Mouse (Mus musculus) heart, embryonic 10.5 days (tissue): ENCODE data around the gene Ell. TPM values are rescaled to one million over a fixed set of nuclear protein-coding genes. Genes with fewer than 3 reads are reported as not detected.
A peak's percentile ranks its signal among the peaks of the same experiment; 100 is the strongest.

Experiments
- DNase-seq: peaks from one replicate; pipeline ENCODE4 v3.0.0-alpha.2; 2017; ENCODE audit warnings: low spot score
- H3K27ac ChIP-seq: fragments of 300-500 bp; sonication (generic); 2 replicates; pipeline ENCODE4 v1.5.1; 2016; ENCODE audit warnings: mild to moderate bottlenecking
- H3K27me3 ChIP-seq: fragments of 300-500 bp; sonication (generic); 2 replicates; pipeline ENCODE4 v1.6.1; 2016; ENCODE audit warnings: mild to moderate bottlenecking; ENCODE audit not compliant: poor library complexity, insufficient read depth, severe bottlenecking
- H3K36me3 ChIP-seq: fragments of 300-500 bp; sonication (generic); 2 replicates; pipeline ENCODE4 v1.6.1; 2016; ENCODE audit warnings: mild to moderate bottlenecking, moderate library complexity
- H3K4me1 ChIP-seq: fragments of 300-500 bp; sonication (generic); 2 replicates; pipeline ENCODE4 v1.6.1; 2016; ENCODE audit warnings: mild to moderate bottlenecking
- H3K4me3 ChIP-seq: fragments of 300-500 bp; sonication (generic); 2 replicates; pipeline ENCODE4 v1.5.1; 2016; ENCODE audit warnings: mild to moderate bottlenecking, moderate library complexity
- H3K9me3 ChIP-seq: fragments of 300-500 bp; sonication (generic); 2 replicates; pipeline ENCODE4 v1.6.1; 2016; ENCODE audit warnings: mild to moderate bottlenecking, moderate library complexity
- WGBS: fragments of 180-500 bp; shearing (Covaris S2); methylation state at CpG from one replicate; pipeline ENCODE4 v1.1.7; 2016; 5-methylcytosine and 5-hydroxymethylcytosine counted together
- polyA plus RNA-seq: library from polyadenylated mRNA; unstranded; fragments of >200 nt; fragmentation: Nextera tagmentation; extraction: Ambion mirVana; gene quantifications from 2 replicates; pipeline ENCODE4 v1.2.1, GENCODE M21; 2016

Gene Ell
- polyA plus RNA-seq, 1 experiment from 2014 or later = 18.5 TPM

DNA sequence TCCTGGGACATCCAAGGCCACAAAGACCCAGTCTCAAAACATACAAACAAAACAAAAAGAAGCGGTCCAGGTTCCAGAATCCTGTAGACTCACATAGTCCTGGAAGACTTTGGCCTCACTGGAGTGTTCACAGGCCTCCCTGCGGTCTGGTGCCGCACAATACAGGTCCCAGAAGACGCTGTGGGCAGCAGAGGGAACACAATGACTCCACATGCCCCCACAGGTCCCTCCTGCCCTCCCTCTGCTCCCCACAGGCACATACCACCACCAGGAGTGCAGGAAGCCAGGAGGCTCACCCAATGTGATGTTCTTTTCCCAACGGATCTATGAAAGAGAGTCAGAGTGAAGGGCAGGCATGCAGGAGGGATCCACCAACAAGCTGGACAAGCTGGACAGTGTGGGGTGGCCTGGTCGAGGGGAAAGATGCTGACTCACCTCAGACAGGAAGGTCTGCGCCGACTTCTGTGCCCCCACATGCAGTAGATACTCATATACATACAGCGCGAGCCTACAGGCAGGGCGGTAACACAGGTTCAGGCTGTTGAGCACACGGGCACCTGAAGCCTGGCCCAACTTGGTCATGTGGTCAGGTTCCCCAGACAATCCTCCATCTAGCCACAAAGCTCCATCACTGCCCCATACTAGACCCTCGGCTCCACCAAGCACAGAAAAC, 63.0 kb downstream of the Ell start:
- H3K27ac ChIP-seq = peak overlapping the region; percentile 3; the same call in 1 of the 2 replicates
- peaks cover 58% of the 10 kb centered on the region for H3K4me1 ChIP-seq
- 89% methylated on average over 13 of the region's 13 CpGs for WGBS

DNA sequence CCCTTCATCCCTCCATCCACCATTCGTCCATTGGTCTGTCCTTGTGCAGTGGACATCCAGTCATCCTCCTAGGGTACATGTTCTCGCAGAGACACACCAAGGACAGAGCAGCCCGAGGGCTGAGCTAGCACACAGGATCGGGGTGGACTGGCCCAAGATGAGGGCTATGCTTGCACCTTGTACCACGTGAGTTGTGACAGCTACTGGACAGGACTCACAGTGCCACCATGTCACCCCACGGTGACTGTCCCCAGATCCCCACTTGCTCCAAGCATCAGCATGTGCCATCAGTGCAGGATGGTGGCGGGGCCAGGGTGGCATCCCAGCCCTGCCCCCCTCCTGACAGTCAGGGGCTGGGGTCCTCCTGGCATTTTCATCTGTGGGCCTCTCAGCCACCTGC, 65.3 kb downstream of the Ell start:
- Histone ChIP-seq H3K4me3 (no peak overlapping the region), H3K4me1 (peaks cover 58% of the 10 kb centered on the region), H3K27me3 (peaks cover 4% of the 10 kb centered on the region; the same call in 1 of the 2 replicates), H3K27ac (no peak overlapping the region), H3K36me3 (peaks cover 19% of the 10 kb centered on the region), H3K9me3 (no peaks in the 10 kb centered on the region)
- DNase-seq = no peak
- 87% methylated on average over 7 of the region's 7 CpGs for WGBS

More for the DNA sequence above, 63.0 kb downstream of the Ell start:
- H3K9me3 ChIP-seq = no peaks in the 10 kb centered on the region
- peaks cover 22% of the 10 kb centered on the region for H3K36me3 ChIP-seq
- H3K27me3 ChIP-seq = peaks cover 11% of the 10 kb centered on the region; the same call in 1 of the 2 replicates
- no peak for DNase-seq
- no peak overlapping the region for H3K4me3 ChIP-seq

DNA sequence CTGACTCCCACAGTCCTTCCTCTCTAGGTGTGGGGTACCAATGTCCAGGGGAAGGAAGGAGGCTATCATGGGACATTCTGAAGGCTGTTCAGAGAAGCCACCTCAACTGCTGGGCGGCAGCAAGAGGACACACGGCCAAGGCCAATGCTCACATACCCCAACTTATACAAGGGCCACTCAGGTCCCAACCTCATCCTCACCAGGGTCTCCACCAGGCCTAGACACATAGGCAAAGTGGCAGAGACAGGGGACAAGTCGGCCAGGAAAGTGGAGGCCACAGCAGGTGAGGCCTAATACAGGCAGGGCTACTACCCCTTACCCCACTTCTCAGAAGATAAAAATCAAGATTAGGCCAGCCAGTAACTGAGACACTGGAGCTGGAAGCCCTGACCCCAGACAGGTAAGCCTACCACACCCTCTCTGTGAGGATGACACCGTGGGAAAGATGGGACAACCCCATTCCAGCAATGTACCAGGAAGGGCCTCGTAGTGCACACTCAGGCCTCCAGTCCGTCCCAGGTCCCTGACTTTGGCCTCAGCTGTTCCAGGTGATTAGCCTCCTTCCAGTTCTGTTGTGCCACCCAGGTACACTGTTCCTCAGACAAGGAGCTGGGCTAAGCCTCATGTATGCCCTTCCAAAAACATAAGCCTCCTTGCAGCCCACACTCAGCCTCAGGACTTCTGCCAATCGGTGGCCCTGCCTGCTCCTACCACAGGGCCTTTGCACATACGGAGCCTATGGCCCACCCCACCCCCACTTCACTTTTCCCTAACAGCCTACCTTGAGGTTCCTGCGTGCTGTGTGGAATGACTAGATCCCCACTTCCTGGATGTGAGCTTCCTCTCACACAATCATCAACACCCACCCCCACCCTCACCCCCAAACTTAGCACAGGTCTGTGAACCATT, 66.9 kb downstream of the Ell start:
- Histone ChIP-seq H3K4me3 (peak overlapping the region; percentile 83; the same call in 1 of the 2 replicates), H3K9me3 (no peaks in the 10 kb centered on the region), H3K36me3 (peaks cover 19% of the 10 kb centered on the region), H3K27ac (no peak overlapping the region), H3K4me1 (peaks cover 56% of the 10 kb centered on the region), H3K27me3 (peaks cover 4% of the 10 kb centered on the region; the same call in 1 of the 2 replicates)
- WGBS = 83% methylated on average over 9 of the region's 9 CpGs
- DNase-seq = no peak

DNA sequence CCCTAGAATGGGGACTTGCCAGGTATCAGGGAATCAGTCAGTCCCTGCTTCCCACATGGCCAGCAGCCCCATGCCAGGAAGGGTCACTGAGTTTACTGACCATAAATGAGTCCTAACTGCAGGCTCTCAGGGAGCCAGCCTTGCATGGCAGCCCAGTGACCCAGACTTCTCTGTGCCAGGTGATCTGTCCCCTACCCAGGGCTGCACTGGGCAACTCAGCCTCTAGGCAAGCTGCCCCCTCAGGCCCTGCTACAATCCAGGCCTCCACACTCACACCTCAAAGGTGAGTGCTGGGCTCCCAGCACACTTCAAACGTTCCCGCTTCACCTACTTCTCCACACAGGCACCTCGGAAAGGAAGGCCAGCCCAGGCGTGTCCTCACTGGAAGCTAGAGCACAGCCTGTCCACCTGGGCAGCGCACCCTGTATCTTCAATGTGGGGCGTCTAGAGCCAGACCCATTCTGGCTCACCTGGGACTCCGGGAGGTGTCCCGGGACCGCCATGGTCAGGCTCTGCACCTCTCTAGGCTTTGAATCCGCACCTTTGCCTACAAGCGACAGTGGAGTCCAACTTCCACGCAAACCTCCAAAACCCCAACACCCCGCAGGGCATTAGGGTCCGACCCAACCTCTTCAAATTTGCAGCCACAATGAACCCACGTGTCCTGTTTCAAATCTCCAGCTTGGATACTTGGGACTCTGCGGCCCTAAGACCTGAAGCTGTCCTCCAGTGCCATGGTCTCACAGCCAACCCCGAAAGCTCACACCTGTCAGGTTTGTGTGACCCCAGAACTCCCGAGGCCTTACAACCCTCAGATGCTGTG, 67.7 kb downstream of the Ell start:
- peak overlapping the region; percentile 83 for H3K4me3 ChIP-seq
- peaks cover 58% of the 10 kb centered on the region for H3K4me1 ChIP-seq
- 63% methylated on average over 18 of the region's 18 CpGs for WGBS
- H3K36me3 ChIP-seq = peaks cover 16% of the 10 kb centered on the region
- DNase-seq = no peak
- H3K27me3 ChIP-seq = peaks cover 4% of the 10 kb centered on the region; the same call in 1 of the 2 replicates
- peak overlapping the region; percentile 97 for H3K27ac ChIP-seq
- H3K9me3 ChIP-seq = no peaks in the 10 kb centered on the region

DNA sequence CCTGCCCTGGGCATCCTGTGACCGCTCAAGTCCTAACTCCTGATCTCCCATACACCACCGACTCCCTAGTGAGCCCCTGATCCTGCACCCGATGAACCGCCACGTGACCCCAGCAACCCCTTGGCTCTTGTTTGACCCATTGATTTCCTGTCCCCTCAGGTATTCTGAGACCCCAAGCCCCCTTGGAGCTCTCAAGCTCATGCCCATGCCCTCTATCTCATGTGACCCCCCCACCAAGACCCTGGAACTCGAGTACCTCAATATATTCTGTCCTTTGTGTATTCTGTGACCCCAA, 68.3 kb downstream of the Ell start:
- peak overlapping the region; percentile 83 for H3K4me3 ChIP-seq
- DNase-seq = no peak
- peaks cover 10% of the 10 kb centered on the region for H3K36me3 ChIP-seq
- WGBS = 29% methylated on average over 6 of the region's 6 CpGs
- H3K27ac ChIP-seq = peak overlapping the region; percentile 97
- H3K4me1 ChIP-seq = peaks cover 60% of the 10 kb centered on the region
- peaks cover 4% of the 10 kb centered on the region; the same call in 1 of the 2 replicates for H3K27me3 ChIP-seq
- no peaks in the 10 kb centered on the region for H3K9me3 ChIP-seq

DNA sequence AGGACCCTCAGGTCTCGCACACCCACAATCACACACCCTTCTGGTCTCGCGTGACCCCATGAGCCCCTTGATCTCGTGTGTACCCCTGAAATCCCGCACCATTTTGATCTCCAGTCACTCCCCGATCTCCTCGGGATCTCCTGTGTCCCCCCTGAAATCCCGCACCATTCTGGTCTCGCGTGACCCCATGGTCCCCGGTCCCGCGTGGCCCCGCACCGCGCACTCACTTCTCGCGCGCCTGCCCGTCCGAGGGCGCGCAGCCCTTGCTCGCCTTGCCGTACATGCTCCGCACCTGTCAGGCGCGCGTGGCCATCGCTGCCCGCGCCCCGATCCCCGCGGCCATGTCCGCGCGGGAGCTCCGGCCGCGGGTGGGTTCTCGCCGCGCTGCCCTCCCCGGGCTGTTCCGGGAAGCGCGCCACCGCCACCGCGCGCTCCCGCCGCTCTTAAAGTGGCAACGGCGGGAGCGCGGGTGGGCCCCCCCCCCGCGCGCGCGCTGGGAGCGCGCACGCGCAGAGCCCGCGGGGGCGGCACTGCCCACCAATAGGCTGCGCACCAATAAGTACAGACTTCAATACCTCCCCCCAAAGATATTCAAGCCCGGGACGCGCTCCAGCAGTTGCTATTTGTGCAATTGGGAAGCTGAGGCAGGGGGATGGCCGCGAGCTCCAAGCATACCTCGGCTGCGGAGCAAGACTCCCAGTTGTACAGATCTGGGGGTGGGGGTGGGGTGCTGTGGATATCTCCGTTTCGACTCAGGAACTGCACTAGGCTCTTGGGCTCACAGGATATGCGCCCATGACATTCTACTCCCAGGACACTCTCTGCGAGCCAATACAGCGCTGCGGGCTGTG, 68.9 kb downstream of the Ell start:
- Histone ChIP-seq H3K27me3 (peaks cover 4% of the 10 kb centered on the region; the same call in 1 of the 2 replicates), H3K4me1 (peaks cover 60% of the 10 kb centered on the region)
- WGBS = 1% methylated on average over 84 of the region's 84 CpGs

DNA sequence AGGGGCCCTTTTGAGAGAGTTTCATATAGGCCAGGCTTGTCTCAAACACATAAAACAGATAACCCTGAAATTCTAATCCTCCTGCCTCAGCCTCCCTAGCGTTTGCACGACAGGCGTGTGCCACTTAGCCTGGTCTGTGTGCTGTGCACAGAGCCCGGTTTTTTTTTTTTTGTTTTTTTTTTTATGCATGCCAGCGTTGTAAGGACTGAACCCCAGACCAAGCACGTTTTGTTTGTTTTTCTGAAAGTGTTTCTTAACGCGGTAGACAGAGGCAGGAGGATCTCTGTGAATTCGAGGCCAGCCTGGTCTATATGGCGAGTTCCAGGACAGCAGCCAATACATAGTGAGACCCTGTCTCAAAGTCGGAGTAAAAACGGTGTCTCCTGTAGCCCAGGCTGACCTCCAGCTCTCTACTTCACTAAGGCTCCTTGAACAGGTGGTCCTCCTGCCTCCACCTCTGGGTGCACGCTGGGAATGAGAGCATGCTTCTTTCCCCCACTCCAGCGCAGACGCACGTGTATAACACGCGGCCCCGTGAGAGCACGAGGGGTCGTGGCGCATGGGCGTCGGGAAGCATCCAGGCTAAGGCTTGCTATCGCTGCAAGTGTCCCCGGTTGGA, 69.6 kb downstream of the Ell start, which contains the start of gene Ssbp4:
Gene Ssbp4 (minus strand): TSS at position 124 of the 619 bp plus-strand sequence.
- H3K36me3 ChIP-seq = peaks cover 3% of the 10 kb centered on the region; the same call in 1 of the 2 replicates
- WGBS = 3% methylated on average over 26 of the region's 26 CpGs
- H3K4me3 ChIP-seq = peak within 1 kb of the TSS; percentile 83
- H3K27ac ChIP-seq = peak within 1 kb of the TSS; percentile 97
- no peak for DNase-seq
- H3K27me3 ChIP-seq = peaks cover 4% of the 10 kb centered on the region; the same call in 1 of the 2 replicates
- peaks cover 60% of the 10 kb centered on the region for H3K4me1 ChIP-seq
- no peaks in the 10 kb centered on the region for H3K9me3 ChIP-seq

More for the DNA sequence above, 68.9 kb downstream of the Ell start:
- H3K4me3 ChIP-seq = peak overlapping the region; percentile 83
- peaks cover 4% of the 10 kb centered on the region; the same call in 1 of the 2 replicates for H3K36me3 ChIP-seq
- DNase-seq = no peak
- H3K9me3 ChIP-seq = no peaks in the 10 kb centered on the region
- H3K27ac ChIP-seq = peak overlapping the region; percentile 97

DNA sequence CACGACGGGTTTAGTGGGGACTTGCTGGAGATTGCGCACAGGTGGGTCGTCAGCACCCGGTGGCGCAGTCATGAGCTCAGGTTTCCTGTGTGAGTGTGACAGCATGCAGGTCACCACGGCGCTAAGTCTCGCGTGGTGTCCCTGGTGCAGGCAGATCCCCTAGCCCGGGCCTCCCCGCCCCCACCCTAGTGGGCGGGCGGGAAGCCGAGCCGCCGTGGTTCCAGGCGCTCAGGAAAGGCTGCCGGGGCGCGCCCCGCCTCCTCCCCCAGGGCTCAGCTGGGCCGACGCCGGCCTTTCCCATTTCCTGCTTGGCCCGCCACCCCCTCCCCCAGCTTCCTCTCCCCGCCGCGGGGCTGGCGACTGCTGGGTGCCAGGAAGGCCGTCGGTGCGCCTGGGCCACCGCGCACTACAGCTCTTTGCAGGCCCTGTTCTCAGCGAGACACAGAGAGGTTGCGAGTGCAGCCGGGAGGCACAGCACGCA, 70.2 kb downstream of the Ell start:
- peaks cover 4% of the 10 kb centered on the region; the same call in 1 of the 2 replicates for H3K27me3 ChIP-seq
- no peaks in the 10 kb centered on the region for H3K9me3 ChIP-seq
- peaks cover 60% of the 10 kb centered on the region for H3K4me1 ChIP-seq
- peaks cover 3% of the 10 kb centered on the region; the same call in 1 of the 2 replicates for H3K36me3 ChIP-seq
- WGBS = under 1% methylated on average over 39 of the region's 39 CpGs
- peak overlapping the region; percentile 97 for H3K27ac ChIP-seq
- peak; percentile 95 for DNase-seq
- peak overlapping the region; percentile 83 for H3K4me3 ChIP-seq

DNA sequence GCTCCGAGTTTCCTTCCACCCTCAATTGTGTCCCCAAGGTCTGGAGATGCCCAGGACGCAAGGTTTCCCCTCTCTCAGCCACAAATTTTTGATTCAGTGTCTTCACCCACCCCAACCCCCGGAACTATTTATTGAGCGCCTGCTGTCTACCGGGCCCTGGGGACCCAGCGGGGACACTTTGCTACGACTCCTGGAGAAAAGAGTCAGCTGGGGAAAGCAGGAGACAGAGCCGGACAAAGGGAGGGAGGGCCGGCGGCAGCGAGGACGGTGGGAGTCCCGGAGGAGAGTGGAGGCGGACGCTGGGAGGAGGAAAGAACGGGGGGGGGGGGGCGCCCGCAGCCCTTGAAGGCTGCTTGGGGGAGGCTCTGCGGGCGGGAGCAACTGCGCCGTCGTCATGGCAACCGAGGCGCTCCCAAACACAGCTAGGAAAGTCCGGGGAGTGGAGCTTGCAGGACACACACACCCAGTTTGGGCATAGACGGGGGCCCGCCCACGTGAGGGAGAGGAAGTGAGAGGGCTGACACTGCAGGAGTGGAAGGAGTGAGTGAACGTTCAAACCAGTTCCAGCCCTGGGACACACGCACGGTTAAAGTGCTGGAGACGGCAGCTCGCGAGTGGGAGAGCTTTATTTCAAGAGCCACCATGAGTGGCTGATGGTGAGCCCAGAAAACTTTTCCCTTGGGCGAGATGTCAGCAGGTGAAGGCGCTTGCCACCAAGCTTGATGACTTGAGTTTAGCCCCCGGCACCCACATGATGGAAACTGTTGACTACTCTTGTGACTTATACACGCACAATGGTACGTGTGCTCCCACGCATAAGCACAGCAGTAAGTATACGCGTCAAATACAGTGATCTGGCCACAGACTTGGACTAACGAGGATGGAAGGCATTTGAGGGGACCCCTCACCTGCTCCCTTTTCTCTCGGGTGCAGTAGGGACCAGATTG, 70.9 kb downstream of the Ell start:
- Histone ChIP-seq H3K36me3 (peaks cover under 1% of the 10 kb centered on the region; the same call in 1 of the 2 replicates), H3K27ac (peak overlapping the region; percentile 97), H3K4me3 (peak overlapping the region; percentile 83), H3K27me3 (no peaks in the 10 kb centered on the region), H3K4me1 (peaks cover 60% of the 10 kb centered on the region), H3K9me3 (no peaks in the 10 kb centered on the region)
- peak; percentile 97 for DNase-seq
- 1% methylated on average over 44 of the region's 45 CpGs for WGBS
